Mouse (Mus musculus) kidney, embryonic 14.5 days (tissue): ENCODE measurements around the gene Gpr27. TPM values are rescaled to one million over a fixed set of nuclear protein-coding genes. Genes with fewer than 3 reads are reported as not detected.

Experiments
- polyA plus RNA-seq: library from polyadenylated mRNA; unstranded; fragments of >200 nt; fragmentation: Nextera tagmentation; extraction: Ambion mirVana; gene quantifications from 2 replicates; pipeline ENCODE4 v1.2.1, GENCODE M21; 2014

Gpr27 gene
- polyA plus RNA-seq, 1 experiment from 2014 or later = 3.4 TPM

Other genes with a start within 250 kb of the Gpr27 start
- gene Foxp1, start 170.0 kb upstream of the Gpr27 start, polyA plus RNA-seq = 58.5 and 67.4 TPM in 2 replicates
- 19.5 TPM in 2 replicates for gene Eif4e3, start 25.9 kb upstream of the Gpr27 start, polyA plus RNA-seq
- gene Gm20696, start 25.9 kb upstream of the Gpr27 start, polyA plus RNA-seq = 4.9 and 7.5 TPM in 2 replicates
- not detected in 2 replicates for gene Prok2, start 33.7 kb downstream of the Gpr27 start, polyA plus RNA-seq